Mouse (Mus musculus) CH12.LX (cell line): ENCODE data around the gene Ski. TPM values are rescaled to one million over a fixed set of nuclear protein-coding genes. Genes with fewer than 3 reads are reported as not detected.

Source experiments
- DNase-seq: peaks from one replicate; pipeline ENCODE4 v3.0.0-alpha.2; 2013; ENCODE audit errors: extremely low read depth
- H3K27ac ChIP-seq: 2 replicates; pipeline ENCODE4 v1.5.1; 2012; ENCODE audit warnings: low read depth, mild to moderate bottlenecking, control low read depth, moderate library complexity; ENCODE audit not compliant: insufficient read depth
- H3K27me3 ChIP-seq: replicated peaks from 2 replicates; pipeline ENCODE3; 2012; ENCODE audit warnings: inconsistent platforms
- H3K36me3 ChIP-seq, 2 experiments: replicated peaks in 1 of 2; 2 replicates each; pipeline versions ENCODE3 to v1.6.1; 2012; ENCODE audit warnings: inconsistent platforms in 1 of 2, low read length in 1 of 2, mild to moderate bottlenecking in 1 of 2, mixed read lengths in 1 of 2, moderate library complexity in 1 of 2; ENCODE audit not compliant: control insufficient read depth in 1 of 2, insufficient read depth in 1 of 2
- H3K4me1 ChIP-seq, 2 experiments: 2 replicates each; pipeline ENCODE4 v1.6.1; 2012; ENCODE audit warnings: inconsistent platforms in 1 of 2, moderate library complexity in 1 of 2; ENCODE audit not compliant: insufficient read depth in 2 of 2, control insufficient read depth in 1 of 2
- H3K4me2 ChIP-seq: 2 replicates; pipeline ENCODE4 v1.6.1; 2012; ENCODE audit warnings: low read depth, mild to moderate bottlenecking, control low read depth; ENCODE audit not compliant: poor library complexity, insufficient read depth, severe bottlenecking
- H3K4me3 ChIP-seq, 3 experiments: fragments of 150-350 bp in 1 of 3; sonication (generic) in 1 of 3; replicated peaks in 1 of 3; 2 replicates each; pipeline versions ENCODE3 to v1.5.1; 2011 to 2012; ENCODE audit warnings: low read depth in 2 of 3, low read length in 2 of 3, mild to moderate bottlenecking in 2 of 3, moderate library complexity in 2 of 3, control low read depth in 1 of 3, improper control_type of control experiment in 1 of 3, inconsistent platforms in 1 of 3, mixed read lengths in 1 of 3; ENCODE audit not compliant: poor library complexity in 1 of 3
- H3K79me2 ChIP-seq: replicated peaks from 2 replicates; pipeline ENCODE4 v1.6.1; 2012; ENCODE audit warnings: mild to moderate bottlenecking, moderate library complexity; ENCODE audit not compliant: control insufficient read depth, poor library complexity, insufficient read depth, severe bottlenecking; ENCODE audit errors: extremely low read depth
- H3K9ac ChIP-seq: 2 replicates; pipeline ENCODE4 v1.6.1; 2012; ENCODE audit warnings: low read depth, mild to moderate bottlenecking, control low read depth, moderate library complexity; ENCODE audit not compliant: insufficient read depth
- H3K9me3 ChIP-seq: replicated peaks from 2 replicates; pipeline ENCODE3; 2012; ENCODE audit warnings: low read length, inconsistent platforms, mixed read lengths
- CHD1 ChIP-seq: IDR thresholded peaks from 2 replicates; pipeline ENCODE4 v1.6.1; 2012; ENCODE audit warnings: low read depth, low read length, improper control_type of control experiment, inconsistent platforms
- CHD2 ChIP-seq: IDR thresholded peaks from 2 replicates; pipeline ENCODE4 v1.6.1; 2011; ENCODE audit warnings: low read length, improper control_type of control experiment
- CTCF ChIP-seq, 2 experiments: IDR thresholded peaks in 1 of 2; conservative IDR thresholded peaks in 1 of 2; 2 replicates each; pipeline ENCODE4 v1.5.1; 2011 to 2012; ENCODE audit warnings: low read depth in 2 of 2, low read length in 2 of 2, improper control_type of control experiment in 1 of 2, inconsistent platforms in 1 of 2, mild to moderate bottlenecking in 1 of 2, moderate library complexity in 1 of 2
- E2F4 ChIP-seq: IDR thresholded peaks from 2 replicates; pipeline ENCODE4 v1.6.1; 2011; ENCODE audit warnings: low read depth, low read length, improper control_type of control experiment; ENCODE audit not compliant: insufficient replicate concordance
- EP300 ChIP-seq: IDR thresholded peaks from 2 replicates; pipeline ENCODE4 v1.6.1; 2011; ENCODE audit warnings: low read length, improper control_type of control experiment
- ETS1 ChIP-seq: conservative IDR thresholded peaks from 2 replicates; pipeline ENCODE4 v1.6.1; 2012; ENCODE audit warnings: low read depth, mild to moderate bottlenecking, inconsistent platforms, low read length, improper control_type of control experiment, moderate library complexity
- GABPA ChIP-seq: IDR thresholded peaks from 2 replicates; pipeline ENCODE4 v1.6.1; 2012; ENCODE audit warnings: low read depth, low read length, improper control_type of control experiment, inconsistent platforms; ENCODE audit not compliant: insufficient replicate concordance
- HCFC1 ChIP-seq: IDR thresholded peaks from 2 replicates; pipeline ENCODE4 v1.6.1; 2012; ENCODE audit warnings: low read depth, mild to moderate bottlenecking, inconsistent platforms, low read length, improper control_type of control experiment
- IRF4 ChIP-seq: IDR thresholded peaks from 2 replicates; pipeline ENCODE4 v1.6.1; 2014; ENCODE audit warnings: low read depth, mild to moderate bottlenecking, inconsistent platforms, low read length, improper control_type of control experiment
- JUN ChIP-seq: IDR thresholded peaks from 2 replicates; pipeline ENCODE4 v1.6.1; 2011; ENCODE audit warnings: low read depth, mild to moderate bottlenecking, low read length, improper control_type of control experiment, moderate library complexity; ENCODE audit not compliant: insufficient read depth
- JUND ChIP-seq: conservative IDR thresholded peaks from 2 replicates; pipeline ENCODE4 v1.6.1; 2011; ENCODE audit warnings: low read depth, low read length, improper control_type of control experiment
- KAT2A ChIP-seq: IDR thresholded peaks from 2 replicates; pipeline ENCODE4 v1.6.1; 2012; ENCODE audit warnings: low read length, improper control_type of control experiment, inconsistent platforms; ENCODE audit not compliant: insufficient replicate concordance
- MAFK ChIP-seq: IDR thresholded peaks from 2 replicates; pipeline ENCODE4 v1.6.1; 2011; ENCODE audit warnings: low read length, improper control_type of control experiment; ENCODE audit not compliant: insufficient replicate concordance
- MAZ ChIP-seq: IDR thresholded peaks from 2 replicates; pipeline ENCODE4 v1.6.1; 2012; ENCODE audit warnings: low read depth, mild to moderate bottlenecking, inconsistent platforms, low read length, improper control_type of control experiment, moderate library complexity
- MEF2A ChIP-seq: IDR thresholded peaks from 2 replicates; pipeline ENCODE4 v1.6.1; 2014; ENCODE audit warnings: low read depth, mild to moderate bottlenecking, inconsistent platforms, low read length, improper control_type of control experiment, borderline replicate concordance
- MXI1 ChIP-seq: IDR thresholded peaks from 2 replicates; pipeline ENCODE4 v1.6.1; 2011; ENCODE audit warnings: mild to moderate bottlenecking, low read depth, low read length, improper control_type of control experiment
- MYC ChIP-seq: IDR thresholded peaks from 2 replicates; pipeline ENCODE4 v1.6.1; 2011; ENCODE audit warnings: low read depth, mild to moderate bottlenecking, improper control_type of control experiment, low read length
- NELFE ChIP-seq: IDR thresholded peaks from 2 replicates; pipeline ENCODE4 v1.6.1; 2011; ENCODE audit warnings: low read depth, low read length, improper control_type of control experiment
- PAX5 ChIP-seq: IDR thresholded peaks from 2 replicates; pipeline ENCODE4 v1.6.1; 2012; ENCODE audit warnings: low read length, inconsistent platforms, mixed read lengths
- POLR2A ChIP-seq: IDR thresholded peaks from 2 replicates; pipeline ENCODE4 v1.6.1; 2011; ENCODE audit warnings: low read depth, mild to moderate bottlenecking, improper control_type of control experiment, low read length
- RCOR1 ChIP-seq: conservative IDR thresholded peaks from 2 replicates; pipeline ENCODE4 v1.6.1; 2012; ENCODE audit warnings: low read depth, mild to moderate bottlenecking, inconsistent platforms, low read length, improper control_type of control experiment
- UBTF ChIP-seq: IDR thresholded peaks from 2 replicates; pipeline ENCODE4 v1.6.1; 2012; ENCODE audit warnings: low read depth, mild to moderate bottlenecking, inconsistent platforms, low read length, improper control_type of control experiment, moderate library complexity
- USF2 ChIP-seq: conservative IDR thresholded peaks from 2 replicates; pipeline ENCODE4 v1.6.1; 2011; ENCODE audit warnings: low read depth, low read length, improper control_type of control experiment
- ZC3H11A ChIP-seq: IDR thresholded peaks from 2 replicates; pipeline ENCODE4 v1.6.1; 2012; ENCODE audit warnings: low read depth, mild to moderate bottlenecking, inconsistent platforms, low read length, improper control_type of control experiment
- ZKSCAN1 ChIP-seq: IDR thresholded peaks from 2 replicates; pipeline ENCODE4 v1.6.1; 2012; ENCODE audit warnings: low read depth, inconsistent platforms, low read length, improper control_type of control experiment, borderline replicate concordance
- ZMIZ1 ChIP-seq: IDR thresholded peaks from 2 replicates; pipeline ENCODE4 v1.6.1; 2012; ENCODE audit warnings: low read depth, mild to moderate bottlenecking, inconsistent platforms, low read length, improper control_type of control experiment
- ZNF384 ChIP-seq: IDR thresholded peaks from 2 replicates; pipeline ENCODE4 v1.6.1; 2012; ENCODE audit warnings: low read depth, low read length, improper control_type of control experiment, inconsistent platforms
- dilution Hi-C: fragments of 300-500 bp; cut with MboI; formaldehyde crosslinking; loops from 2 replicates; pipeline ENCODE4 v1.14.3; 2020; ENCODE audit warnings: low sequenced_read_pairs; ENCODE audit not compliant: extremely low pct_unique_long_range_greater_than_20kb, extremely low pct_ligation_motif_present
- in situ Hi-C: fragments of 300-500 bp; cut with MboI; formaldehyde crosslinking; loops from 3 replicates; pipeline ENCODE4 v1.14.3; 2019; ENCODE audit warnings: low sequenced_read_pairs, low pct_ligation_motif_present, low pct_unique_long_range_greater_than_20kb, mixed read lengths
- polyA plus RNA-seq: library from polyadenylated mRNA; unstranded; fragments of >175 nt; gene quantifications from 2 replicates; pipeline ENCODE4 v1.2.1, GENCODE M21; 2012; ENCODE audit warnings: low read depth; ENCODE audit not compliant: insufficient read length
- total RNA-seq, 2 experiments: library from RNA; depleted of rRNA; stranded (reverse); fragments of 300-350 nt in 1 of 2; fragments of >200 nt in 1 of 2; gene quantifications; 2 replicates each; pipeline ENCODE4 v1.2.3; 2012 to 2014

Ski gene
- total and polyA plus RNA-seq, 3 experiments = 4.1 to 17.9 (median 10.1) TPM

DNA sequence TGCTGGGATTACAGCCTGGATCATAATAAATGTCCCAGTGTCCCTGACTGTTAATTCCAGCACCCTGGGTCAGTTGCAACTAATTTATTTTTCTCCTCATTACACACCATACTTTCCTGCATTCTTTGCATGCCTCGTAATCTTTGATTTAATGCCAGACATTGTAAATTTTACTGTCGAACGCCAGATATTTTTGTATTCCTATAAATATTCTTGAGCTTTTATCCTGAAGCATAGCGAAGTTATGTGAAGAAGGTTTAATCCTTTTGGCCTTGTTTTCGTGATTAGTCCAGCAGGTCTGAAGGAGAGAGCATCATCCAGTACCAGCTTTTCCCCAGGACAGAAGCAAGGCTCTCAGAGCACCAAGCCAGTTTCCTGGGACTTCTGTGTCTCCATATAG lies 112.9 kb downstream of the Ski start:
- H3K36me3 ChIP-seq = peaks cover 21 to 58% of the 10 kb centered on the region in 2 experiments
- in situ Hi-C loops = no loop called here
- dilution Hi-C loops = no loop called here

DNA sequence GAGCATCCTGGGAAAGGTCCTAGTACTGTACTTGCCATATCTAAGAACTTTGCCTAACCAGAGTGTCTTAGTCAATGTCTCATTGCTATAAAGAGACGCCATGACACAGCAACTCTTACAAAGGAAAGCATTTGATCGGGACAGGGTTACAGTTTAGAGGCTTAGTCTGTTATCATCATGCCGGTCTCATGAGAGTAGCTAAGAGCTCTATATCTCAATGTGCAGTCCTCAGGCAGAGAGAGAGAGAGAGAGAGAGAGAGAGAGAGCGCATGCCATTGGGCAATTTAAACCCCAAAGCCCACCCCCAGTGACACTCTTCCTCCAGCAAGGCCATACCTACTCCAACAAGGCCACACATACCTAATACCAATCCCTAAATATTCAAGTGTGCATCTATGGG lies 114.5 kb downstream of the Ski start:
- Histone ChIP-seq H3K9me3 (no peaks in the 10 kb centered on the region), H3K36me3 (peaks cover 21 to 55% of the 10 kb centered on the region in 2 experiments), H3K27me3 (no peaks in the 10 kb centered on the region), H3K4me3 (no peak overlapping the region), H3K4me1 (no peaks in the 10 kb centered on the region), H3K79me2 (no peaks in the 10 kb centered on the region), H3K9ac (no peak overlapping the region), H3K4me2 (no peak overlapping the region), H3K27ac (no peak overlapping the region)
- dilution Hi-C loops = no loop called here
- no peak for DNase-seq
- in situ Hi-C loops = no loop called here
- TF ChIP-seq ETS1 (no peak), ZKSCAN1 (no peak), PAX5 (no peak), ZNF384 (no peak), MAFK (no peak), MAZ (no peak), NELFE (no peak), CHD2 (no peak), RCOR1 (no peak), MEF2A (no peak), MXI1 (no peak), IRF4 (no peak), USF2 (no peak), CTCF (conservative IDR thresholded peaks at IDR 0.05 in 1 of 2, IDR thresholded peaks at IDR 0.05 in 1 of 2; ENCODE audit: low read depth in 2 of 2, low read length in 2 of 2) (no peak), POLR2A (no peak), KAT2A (no peak), CHD1 (no peak), E2F4 (no peak), EP300 (no peak)

More for the DNA sequence above, 112.9 kb downstream of the Ski start:
- Histone ChIP-seq H3K79me2 (no peaks in the 10 kb centered on the region), H3K27ac (no peak overlapping the region), H3K4me2 (no peak overlapping the region), H3K27me3 (no peaks in the 10 kb centered on the region), H3K9me3 (no peaks in the 10 kb centered on the region), H3K4me3 (no peak overlapping the region), H3K9ac (no peak overlapping the region), H3K4me1 (no peaks in the 10 kb centered on the region)
- no peak for TF ChIP-seq RCOR1
- TF ChIP-seq KAT2A = no peak
- no peak for TF ChIP-seq MXI1
- no peak for TF ChIP-seq IRF4
- TF ChIP-seq ZMIZ1 = no peak
- no peak for TF ChIP-seq JUN
- TF ChIP-seq UBTF = no peak
- no peak for TF ChIP-seq CHD1
- no peak for TF ChIP-seq JUND
- no peak for TF ChIP-seq GABPA
- no peak for TF ChIP-seq ZC3H11A
- no peak for TF ChIP-seq HCFC1
- no peak for TF ChIP-seq ZNF384
- no peak for TF ChIP-seq MYC
- no peak for TF ChIP-seq MAFK
- DNase-seq = no peak
